Mouse (Mus musculus) ovary, postnatal 14 days (tissue): Measurements from ENCODE around the gene Nfkb1.

Source experiments
- DNase-seq: peaks from one replicate; pipeline ENCODE4 v3.0.0; 2022; ENCODE audit warnings: low spot score

Nfkb1 gene

DNA sequence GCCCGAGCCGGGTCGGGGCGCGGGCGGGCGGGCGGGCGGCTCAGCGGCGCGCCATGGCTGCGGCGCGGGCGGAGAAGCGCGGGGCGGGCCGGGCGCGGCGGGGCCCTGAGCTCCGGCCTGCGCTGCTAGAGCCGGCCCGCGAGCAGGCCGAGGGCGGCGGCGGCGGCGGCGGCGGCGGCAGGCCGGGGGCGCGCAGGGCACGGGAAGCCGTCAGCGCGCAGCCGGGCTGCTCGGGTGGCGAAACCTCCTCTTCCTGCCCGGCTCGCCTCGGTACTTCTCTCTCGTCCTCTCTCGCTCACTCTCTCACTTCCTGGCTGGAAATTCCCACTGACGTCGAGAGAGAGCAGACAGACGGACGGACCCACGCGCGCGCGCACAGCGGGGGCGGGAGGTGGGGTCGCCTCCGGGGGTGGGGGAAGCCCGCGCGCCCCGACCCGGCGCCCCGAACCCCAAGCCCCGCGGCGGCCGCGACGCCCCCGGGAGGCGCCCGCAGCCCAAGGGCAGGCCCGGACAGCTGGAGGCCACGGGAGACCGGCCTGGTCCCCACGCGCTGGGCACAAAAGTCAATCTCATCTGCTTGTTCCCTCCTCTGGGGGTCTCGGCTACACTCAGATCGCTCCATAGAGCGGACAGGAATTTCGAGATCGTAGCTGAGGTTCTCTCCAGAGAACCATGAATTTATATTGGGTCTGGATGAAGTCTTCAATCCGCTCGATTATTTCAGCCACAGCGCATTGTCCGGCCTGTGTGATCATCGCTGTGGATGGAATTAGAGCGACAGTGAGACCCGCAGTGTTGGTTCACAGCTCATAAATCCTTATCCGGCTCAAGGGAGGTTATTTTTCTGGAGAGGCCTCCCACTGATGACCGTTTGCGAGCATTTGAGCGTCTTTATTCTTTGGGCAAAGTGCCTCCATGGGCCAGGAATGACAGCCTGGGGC is at the start of gene Nfkb1:
Gene Nfkb1, minus strand, starts transcription at position 357 of the 941 bp plus-strand sequence.
- peak; percentile 45 for DNase-seq

GRCm38 (mm10) chr3:135740711-135741110 is 49.4 kb upstream of the Nfkb1 start:
- DNase-seq, result no peak

DNA sequence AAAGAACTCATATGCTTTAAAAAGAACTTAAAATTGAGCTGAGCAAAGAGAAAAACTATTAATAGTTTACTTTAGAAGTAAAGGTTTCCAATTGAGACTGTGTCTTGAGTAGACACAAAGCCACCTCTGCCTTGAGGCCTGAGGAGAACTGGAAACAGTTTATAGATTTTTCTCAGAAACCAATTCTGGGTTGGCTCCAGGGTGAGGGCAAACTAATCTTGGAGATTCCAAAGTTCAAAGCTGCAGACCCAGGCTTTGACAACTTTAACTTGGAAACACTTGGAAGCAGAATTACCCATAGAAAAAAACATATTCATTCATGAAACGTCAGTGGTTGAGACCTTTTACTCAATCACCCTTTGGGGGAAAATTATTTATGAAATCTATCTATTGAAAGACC is 43.4 kb upstream of the Nfkb1 start:
- no peak for DNase-seq

DNA sequence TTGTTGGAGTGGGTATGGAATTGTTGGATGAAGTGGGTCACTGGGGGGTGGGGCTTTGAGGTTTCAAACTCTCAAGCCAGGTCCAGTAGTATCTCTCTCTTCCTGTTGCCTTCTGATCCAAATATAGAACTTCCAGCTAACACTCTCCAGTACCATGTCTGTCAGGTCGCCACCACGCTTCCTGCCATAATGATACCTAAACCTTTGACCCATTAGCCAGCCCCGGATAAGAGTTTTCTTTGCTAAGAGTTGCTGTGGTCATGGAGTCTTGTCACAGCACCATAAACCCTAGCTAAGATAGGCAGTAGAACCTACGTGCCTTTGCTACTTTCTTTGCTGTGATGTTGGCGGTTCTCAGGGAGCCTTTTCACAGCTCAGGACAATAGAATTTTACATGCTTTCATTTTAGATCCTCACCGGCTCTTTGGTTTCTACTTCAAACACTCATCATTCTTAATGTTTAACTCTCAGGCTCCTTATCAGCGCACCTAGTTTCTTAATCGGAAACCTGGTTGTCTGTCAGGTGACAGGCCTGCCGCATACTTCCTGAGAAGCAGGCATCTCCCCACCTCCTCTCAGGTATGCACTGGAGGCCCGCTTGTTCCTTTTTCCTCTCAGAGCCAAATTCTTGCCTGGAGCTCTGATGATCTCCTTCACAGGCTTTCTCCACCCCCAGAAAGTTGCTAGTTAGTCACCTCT is 41.5 kb upstream of the Nfkb1 start:
- DNase-seq, result no peak

DNA sequence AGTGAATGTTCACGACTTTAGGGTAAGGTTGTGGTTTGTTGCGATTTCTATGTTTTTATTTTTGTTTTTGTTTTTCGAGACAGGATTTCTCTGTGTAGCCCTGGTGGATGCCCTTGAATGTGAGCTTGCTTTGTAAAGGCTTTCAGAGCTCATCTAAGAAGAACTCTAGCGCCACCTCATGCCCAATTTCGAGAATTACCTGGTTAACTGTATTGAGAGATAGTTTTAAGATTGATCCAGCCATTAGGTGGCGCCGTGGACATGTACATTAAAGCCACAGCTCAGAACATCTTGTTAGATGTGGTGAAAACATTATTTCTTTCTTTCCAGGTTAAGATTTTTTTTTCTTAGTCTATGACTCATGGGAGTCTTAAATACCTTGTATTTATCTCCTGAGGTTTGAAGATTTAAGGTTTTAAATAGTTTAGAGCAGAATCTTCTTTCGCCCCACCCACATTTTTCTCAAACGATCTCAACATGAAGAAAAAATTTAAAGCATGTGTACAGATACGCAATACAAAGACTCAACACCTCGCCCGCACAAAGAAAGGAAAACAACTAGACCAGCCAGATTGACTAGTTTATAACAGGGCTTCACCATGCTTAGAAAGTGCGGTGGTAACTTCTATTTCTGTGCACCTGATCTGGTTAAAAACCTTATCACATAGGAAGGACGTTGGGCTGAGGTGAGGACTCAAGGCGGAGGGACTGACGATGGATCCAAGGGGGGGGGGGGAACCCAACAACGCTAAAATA is 40.1 kb upstream of the Nfkb1 start:
- peak; percentile 90 for DNase-seq

DNA sequence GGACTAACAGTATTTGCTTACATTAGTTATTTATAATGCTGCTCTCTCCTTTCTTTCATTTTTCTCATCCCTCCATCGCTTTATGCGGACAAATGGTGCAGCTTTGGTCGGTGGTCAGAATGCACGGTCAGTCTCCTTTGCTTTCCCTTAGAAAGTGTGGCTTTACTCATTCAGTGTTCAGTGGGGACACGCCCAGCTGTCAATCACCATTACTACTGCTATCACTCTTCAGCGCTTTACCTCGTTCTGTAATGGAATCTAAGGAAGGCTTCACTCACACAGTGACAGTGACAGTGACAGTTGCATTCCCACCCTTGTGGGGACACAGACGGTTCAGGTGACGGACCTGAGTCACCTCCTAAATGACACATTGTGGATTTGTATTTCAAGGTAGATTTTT is 39.4 kb upstream of the Nfkb1 start:
- DNase-seq, result no peak

DNA sequence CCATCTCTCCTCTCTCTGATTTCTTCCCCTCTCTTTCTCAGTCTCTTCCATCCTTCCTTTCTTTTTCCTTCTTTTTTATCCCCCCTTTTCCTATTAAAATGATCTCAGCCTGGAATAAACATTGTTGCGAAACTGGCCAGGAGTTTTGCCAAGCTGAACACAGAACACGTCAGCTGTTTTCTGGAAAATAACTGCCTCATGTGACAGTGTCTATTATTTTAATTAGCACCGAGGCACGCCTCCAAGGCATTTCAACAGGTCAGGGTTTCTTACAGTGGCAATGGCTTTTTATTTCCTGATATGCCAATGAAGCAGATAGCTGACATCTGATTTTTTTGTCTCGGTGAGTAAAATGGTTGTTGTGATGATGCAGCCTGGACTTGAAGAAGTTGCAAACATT is 38.2 kb upstream of the Nfkb1 start:
- DNase-seq, result peak; percentile 23

DNA sequence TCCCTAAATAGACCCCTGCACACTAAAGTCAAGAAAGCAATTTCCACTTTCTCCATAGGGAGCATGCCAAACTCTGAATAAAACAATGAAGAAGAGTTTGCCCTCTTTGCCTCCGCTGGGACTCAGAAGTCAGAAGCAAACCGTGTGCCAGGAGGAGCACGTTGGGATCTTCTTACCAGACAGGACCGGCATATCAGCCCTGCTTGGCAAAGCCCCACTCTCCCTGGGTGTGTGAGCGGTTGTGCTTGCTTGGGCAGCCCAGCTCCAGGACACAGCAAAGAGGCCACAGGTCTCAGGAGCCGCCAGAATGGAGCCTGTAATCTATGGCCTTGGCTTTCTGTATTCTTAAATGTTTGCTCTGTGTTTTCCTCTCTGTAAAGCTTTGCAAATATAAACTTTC is 37.6 kb upstream of the Nfkb1 start:
- no peak for DNase-seq

GRCm38 (mm10) chr3:135727339-135727738 is 36.0 kb upstream of the Nfkb1 start:
- no peak for DNase-seq

DNA sequence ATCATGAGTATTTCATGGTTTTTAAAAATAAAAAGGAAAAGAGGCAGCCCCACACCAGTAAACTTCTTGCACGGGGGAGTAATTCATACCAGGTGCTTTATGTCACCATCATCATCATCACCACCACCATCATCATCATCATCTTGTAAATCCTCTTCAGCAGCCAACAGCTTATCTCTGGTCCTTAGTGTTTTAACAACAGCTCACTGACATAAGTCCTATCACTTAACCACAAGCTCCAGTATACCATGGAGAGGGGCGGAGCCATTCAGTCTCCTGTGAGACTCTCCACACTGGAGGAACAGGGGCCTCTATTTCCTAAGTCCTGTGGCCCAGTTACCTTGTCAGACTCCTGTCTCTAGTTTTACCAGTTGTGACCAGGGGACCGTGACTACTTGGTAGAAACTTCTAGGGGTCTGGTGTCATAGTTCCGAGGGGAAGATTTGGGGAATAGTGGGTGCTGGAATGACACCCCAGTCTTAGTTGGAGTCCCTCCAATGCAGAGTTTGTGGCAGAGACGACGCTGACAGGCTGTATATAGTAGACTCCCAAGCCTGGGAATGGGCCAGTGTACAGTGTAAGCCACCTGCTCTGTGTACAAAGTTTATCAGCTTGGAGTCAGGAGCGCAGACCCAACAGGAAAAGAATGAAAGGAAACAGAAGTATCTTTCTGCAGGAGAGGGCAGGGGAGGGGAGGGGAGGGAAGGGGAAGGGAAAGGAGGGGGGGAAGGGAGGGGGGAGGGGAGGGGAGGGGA is 35.4 kb upstream of the Nfkb1 start:
- DNase-seq, result no peak

GRCm38 (mm10) chr3:135726023-135726422 is 34.7 kb upstream of the Nfkb1 start:
- DNase-seq, result no peak

DNA sequence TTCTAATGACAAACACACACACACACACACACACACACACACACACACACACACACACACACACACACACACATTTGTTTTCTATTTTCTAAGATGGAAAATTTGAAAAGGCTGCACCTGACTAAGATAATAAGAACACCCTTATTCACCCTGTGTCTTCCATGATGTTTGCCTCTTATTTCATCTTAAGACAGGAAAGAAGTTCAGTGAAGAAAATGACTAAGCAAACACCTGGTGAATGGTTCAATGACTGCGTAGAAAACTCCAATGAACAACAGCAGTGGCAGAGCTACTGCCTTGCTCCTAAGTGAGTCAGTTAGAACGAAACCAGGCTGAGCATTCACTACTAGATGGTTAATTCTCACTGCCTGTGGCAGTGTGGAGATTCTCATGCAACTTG is 30.8 kb upstream of the Nfkb1 start:
- no peak for DNase-seq

DNA sequence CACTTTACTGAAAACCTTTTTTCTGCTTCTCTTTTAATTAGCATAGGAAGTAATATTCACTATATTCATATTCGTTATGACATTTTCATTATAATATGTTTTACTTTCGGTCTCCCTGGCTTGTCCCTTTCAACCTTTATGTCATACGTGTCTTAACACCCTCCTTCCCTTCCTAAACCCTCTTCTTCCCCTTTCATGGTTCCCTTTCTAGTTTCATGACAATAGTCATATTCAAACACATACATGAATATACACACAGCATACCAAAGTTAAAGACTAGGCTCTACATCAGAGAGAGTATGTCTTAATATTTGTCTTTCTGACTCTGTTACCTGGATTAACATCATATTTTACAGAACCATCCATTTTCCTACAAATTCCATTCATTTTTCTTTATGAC is 28.6 kb upstream of the Nfkb1 start:
- DNase-seq, result no peak

GRCm38 (mm10) chr3:135719179-135719532 is 27.8 kb upstream of the Nfkb1 start:
- no peak for DNase-seq

- DNase-seq, result no peak
Observed at GRCm38 (mm10) chr3:135718323-135719178, 27.2 kb upstream of the Nfkb1 start.

DNA sequence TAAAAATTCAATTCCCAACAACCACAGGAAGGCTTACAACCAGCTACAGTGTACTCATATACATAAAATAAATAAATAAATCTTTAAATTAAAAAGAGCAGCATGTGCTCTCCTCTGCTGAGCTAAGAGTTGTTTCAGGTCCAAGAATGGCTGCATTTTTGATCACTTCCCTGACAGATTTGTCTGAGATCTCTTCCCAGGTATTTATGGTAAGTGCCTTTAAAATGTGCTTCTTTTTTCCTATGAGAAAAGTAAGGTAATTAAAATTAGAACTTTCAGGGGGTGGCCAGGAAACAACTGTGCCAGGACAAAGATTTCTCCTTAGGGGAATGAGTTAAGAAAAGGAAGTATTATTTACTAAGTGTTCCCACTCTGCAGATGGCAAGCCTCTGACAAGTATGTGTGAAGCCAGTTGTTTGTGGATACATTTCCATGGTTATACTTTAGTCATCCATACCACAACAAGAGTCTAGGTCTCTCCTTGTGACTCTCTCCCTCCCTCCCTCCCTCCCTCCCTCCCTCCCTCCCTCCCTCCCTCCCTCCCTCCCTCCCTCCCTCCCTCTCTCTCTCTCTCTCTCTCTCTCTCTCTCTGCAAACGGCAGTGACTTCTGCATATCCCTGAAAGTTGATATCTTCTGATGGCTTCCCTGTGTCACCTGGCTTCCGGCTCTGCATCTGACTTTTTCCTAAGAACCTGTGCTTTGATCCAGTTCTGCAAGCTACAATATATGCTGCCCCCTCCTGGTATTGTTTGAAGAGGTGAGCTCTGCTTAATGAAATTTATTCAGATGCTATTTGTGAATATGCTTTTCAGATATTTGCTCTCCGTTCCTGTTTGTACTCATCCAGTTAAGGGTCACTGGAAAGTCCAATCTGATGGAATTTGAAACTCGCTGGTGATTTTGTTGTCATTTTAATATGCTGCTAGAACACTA is 21.9 kb upstream of the Nfkb1 start:
- DNase-seq, result no peak

DNA sequence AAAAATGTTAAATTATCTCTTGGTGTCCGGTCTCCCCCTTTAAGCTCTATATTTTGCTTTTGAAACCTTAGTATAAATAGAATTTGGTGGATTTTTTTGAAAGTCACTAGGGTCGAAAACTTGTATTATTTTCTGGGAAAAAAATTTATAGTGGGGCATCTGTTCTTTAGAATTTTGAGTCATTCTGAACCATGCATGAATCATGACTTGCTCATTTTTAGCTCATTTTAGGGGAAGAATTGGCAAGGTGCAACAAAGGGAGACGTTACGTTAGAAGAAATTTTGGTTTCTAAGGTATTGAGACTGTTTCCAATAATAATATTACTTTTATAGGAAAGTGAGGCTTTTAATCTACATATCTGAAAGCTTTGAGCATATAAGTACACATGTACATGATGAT is 20.3 kb upstream of the Nfkb1 start:
- no peak for DNase-seq

DNA sequence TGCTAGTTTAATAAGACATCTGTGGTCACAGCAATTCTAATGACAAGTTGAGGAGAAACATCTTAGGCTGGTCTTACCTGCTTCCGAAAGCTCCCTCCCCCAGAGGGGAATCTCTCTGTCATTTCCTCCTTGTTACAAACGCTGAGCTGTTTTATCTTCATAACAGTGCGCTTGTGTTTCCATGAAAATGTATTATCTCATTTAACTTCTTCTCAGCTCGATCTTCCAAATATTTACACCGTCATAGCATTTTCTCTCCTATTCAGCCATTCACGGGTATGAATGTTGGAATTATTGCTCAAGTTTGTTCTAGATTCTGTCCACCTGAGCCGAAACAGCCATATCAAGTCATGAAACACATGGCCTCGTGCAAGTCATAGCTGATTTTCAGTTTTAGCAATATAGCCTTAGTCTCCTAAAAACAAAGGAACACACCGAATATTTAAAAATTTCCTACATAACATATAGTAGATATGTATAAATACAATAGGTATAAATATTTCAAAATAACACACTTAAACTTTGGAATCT is 19.8 kb upstream of the Nfkb1 start:
- no peak for DNase-seq

GRCm38 (mm10) chr3:135703307-135703706 is 12.0 kb upstream of the Nfkb1 start:
- no peak for DNase-seq

GRCm38 (mm10) chr3:135702658-135703057 is 11.3 kb upstream of the Nfkb1 start:
- no peak for DNase-seq
